Mouse (Mus musculus): Measurements from ENCODE around the gene Abr. TPM values are rescaled to one million over a fixed set of nuclear protein-coding genes. Genes with fewer than 3 reads are reported as not detected.

The Abr gene
- polyA plus RNA-seq, 2 experiments: 39.7 to 67.5 TPM

- Histone ChIP-seq H3K9ac (ENCODE audit: low read depth, low read length, severe bottlenecking) (no peak overlapping the region), H3K27me3 (ENCODE audit: control insufficient read depth, insufficient read depth, low read length) (no peaks in the 10 kb centered on the region), H3K36me3 (ENCODE audit: control insufficient read depth, insufficient read depth, low read length) (peaks cover 29% of the 10 kb centered on the region), H3K4me1 (ENCODE audit: control insufficient read depth, insufficient read depth, low read length) (peaks cover 41% of the 10 kb centered on the region), H3K9me3 (ENCODE audit: control insufficient read depth, low read length) (no peaks in the 10 kb centered on the region), H3K4me3 (replicated peaks; ENCODE audit: low read length) (no peak overlapping the region), H3K27ac (replicated peaks; ENCODE audit: low read depth, low read length) (no peak overlapping the region), H3K4me2 (replicated peaks; ENCODE audit: low read depth, low read length, severe bottlenecking) (no peak overlapping the region)
- 36% methylated on average over 11 of the region's 11 CpGs for WGBS
- DNase-seq (ENCODE audit: low spot score) (no peak), ATAC-seq (ENCODE audit: low FRiP score, low read depth) (no peak)
- TF ChIP-seq POLR2A (IDR thresholded peaks at IDR 0.05; ENCODE audit: borderline replicate concordance, extremely low read depth, insufficient read depth, insufficient read length): no peak
Observed at GRCm38 (mm10) chr11:76469311-76469998, 152.7 kb downstream of the Abr start.

- H3K4me3 ChIP-seq (replicated peaks; ENCODE audit: low read length): no peak overlapping the region
- DNase-seq (ENCODE audit: low spot score): peak; percentile 74
- no peak overlapping the region; the same call in 1 of the 2 replicates for H3K9ac ChIP-seq (ENCODE audit: low read depth, low read length, severe bottlenecking)
- H3K9me3 ChIP-seq (ENCODE audit: control insufficient read depth, low read length): no peaks in the 10 kb centered on the region
- H3K4me2 ChIP-seq (replicated peaks; ENCODE audit: low read depth, low read length, severe bottlenecking): no peak overlapping the region
- TF ChIP-seq POLR2A (IDR thresholded peaks at IDR 0.05; ENCODE audit: borderline replicate concordance, extremely low read depth, insufficient read depth, insufficient read length): no peak
- WGBS: 18% methylated on average over 5 of the region's 6 CpGs
- ATAC-seq (ENCODE audit: low FRiP score, low read depth): peak; percentile 69
- H3K36me3 ChIP-seq (ENCODE audit: control insufficient read depth, insufficient read depth, low read length): peaks cover 40% of the 10 kb centered on the region
- H3K27ac ChIP-seq (replicated peaks; ENCODE audit: low read depth, low read length): peak overlapping the region; percentile 43; the same call in 1 of the 2 replicates
- peaks cover 41% of the 10 kb centered on the region for H3K4me1 ChIP-seq (ENCODE audit: control insufficient read depth, insufficient read depth, low read length)
- H3K27me3 ChIP-seq (ENCODE audit: control insufficient read depth, insufficient read depth, low read length): no peaks in the 10 kb centered on the region
Observed at GRCm38 (mm10) chr11:76468347-76468746, 153.8 kb downstream of the Abr start.

GRCm38 (mm10) chr11:76467487-76468005 is 154.6 kb downstream of the Abr start:
- H3K9ac ChIP-seq (ENCODE audit: low read depth, low read length, severe bottlenecking): no peak overlapping the region
- TF ChIP-seq POLR2A (IDR thresholded peaks at IDR 0.05; ENCODE audit: borderline replicate concordance, extremely low read depth, insufficient read depth, insufficient read length): no peak
- WGBS: 36% methylated on average over 8 of the region's 8 CpGs
- H3K27ac ChIP-seq (replicated peaks; ENCODE audit: low read depth, low read length): no peak overlapping the region
- no peaks in the 10 kb centered on the region for H3K9me3 ChIP-seq (ENCODE audit: control insufficient read depth, low read length)
- H3K4me1 ChIP-seq (ENCODE audit: control insufficient read depth, insufficient read depth, low read length): peaks cover 36% of the 10 kb centered on the region
- DNase-seq (ENCODE audit: low spot score) (no peak), ATAC-seq (ENCODE audit: low FRiP score, low read depth) (no peak)
- no peak overlapping the region for H3K4me3 ChIP-seq (replicated peaks; ENCODE audit: low read length)
- no peaks in the 10 kb centered on the region for H3K27me3 ChIP-seq (ENCODE audit: control insufficient read depth, insufficient read depth, low read length)
- H3K36me3 ChIP-seq (ENCODE audit: control insufficient read depth, insufficient read depth, low read length): peaks cover 48% of the 10 kb centered on the region
- H3K4me2 ChIP-seq (replicated peaks; ENCODE audit: low read depth, low read length, severe bottlenecking): no peak overlapping the region

GRCm38 (mm10) chr11:76467073-76467472 is 155.0 kb downstream of the Abr start:
- Histone ChIP-seq H3K27me3 (ENCODE audit: control insufficient read depth, insufficient read depth, low read length) (no peaks in the 10 kb centered on the region), H3K4me1 (ENCODE audit: control insufficient read depth, insufficient read depth, low read length) (peaks cover 32% of the 10 kb centered on the region), H3K9ac (ENCODE audit: low read depth, low read length, severe bottlenecking) (no peak overlapping the region), H3K27ac (replicated peaks; ENCODE audit: low read depth, low read length) (no peak overlapping the region), H3K4me3 (replicated peaks; ENCODE audit: low read length) (no peak overlapping the region), H3K36me3 (ENCODE audit: control insufficient read depth, insufficient read depth, low read length) (peaks cover 52% of the 10 kb centered on the region), H3K4me2 (replicated peaks; ENCODE audit: low read depth, low read length, severe bottlenecking) (no peak overlapping the region), H3K9me3 (ENCODE audit: control insufficient read depth, low read length) (no peaks in the 10 kb centered on the region)
- ATAC-seq (ENCODE audit: low FRiP score, low read depth) (no peak), DNase-seq (ENCODE audit: low spot score) (no peak)
- TF ChIP-seq POLR2A (IDR thresholded peaks at IDR 0.05; ENCODE audit: borderline replicate concordance, extremely low read depth, insufficient read depth, insufficient read length): no peak
- WGBS: 42% methylated on average over 10 of the region's 10 CpGs

GRCm38 (mm10) chr11:76465879-76466278 is 156.2 kb downstream of the Abr start:
- no peaks in the 10 kb centered on the region for H3K9me3 ChIP-seq (ENCODE audit: control insufficient read depth, low read length)
- ATAC-seq (ENCODE audit: low FRiP score, low read depth): no peak
- H3K4me2 ChIP-seq (replicated peaks; ENCODE audit: low read depth, low read length, severe bottlenecking): no peak overlapping the region
- TF ChIP-seq POLR2A (IDR thresholded peaks at IDR 0.05; ENCODE audit: borderline replicate concordance, extremely low read depth, insufficient read depth, insufficient read length): no peak
- 48% methylated on average over 4 of the region's 4 CpGs for WGBS
- no peak overlapping the region for H3K9ac ChIP-seq (ENCODE audit: low read depth, low read length, severe bottlenecking)
- peaks cover 53% of the 10 kb centered on the region for H3K36me3 ChIP-seq (ENCODE audit: control insufficient read depth, insufficient read depth, low read length)
- no peak overlapping the region for H3K4me3 ChIP-seq (replicated peaks; ENCODE audit: low read length)
- peaks cover 32% of the 10 kb centered on the region for H3K4me1 ChIP-seq (ENCODE audit: control insufficient read depth, insufficient read depth, low read length)
- no peaks in the 10 kb centered on the region for H3K27me3 ChIP-seq (ENCODE audit: control insufficient read depth, insufficient read depth, low read length)
- H3K27ac ChIP-seq (replicated peaks; ENCODE audit: low read depth, low read length): no peak overlapping the region
- no peak for DNase-seq (ENCODE audit: low spot score)

Measured in limb, embryonic 14.5 days (tissue).